Mouse (Mus musculus): ENCODE data around the gene Osbpl8.

- TF ChIP-seq CTCF (conservative IDR thresholded peaks at IDR 0.05; ENCODE audit: insufficient read depth, insufficient read length, low read depth, low read length) (no peak), POLR2A (IDR thresholded peaks at IDR 0.05; ENCODE audit: low read depth, low read length) (no peak)
These were observed 91.6 kb downstream of the Osbpl8 start for GRCm38 (mm10) chr10:111256156-111256555.
